Mouse (Mus musculus) C2C12 (cell line): Measurements from ENCODE around the gene Chek2.

Experiments
- CTCF ChIP-seq: IDR thresholded peaks from one replicate; pipeline ENCODE4 v1.5.1; 2011; ENCODE audit not compliant: control insufficient read depth, insufficient read depth, insufficient read length
- FOSL1 ChIP-seq: IDR thresholded peaks from one replicate; pipeline ENCODE4 v1.8.0; 2011; ENCODE audit warnings: mild to moderate bottlenecking, low read length; ENCODE audit not compliant: poor library complexity, insufficient read depth, severe bottlenecking
- MAX ChIP-seq: IDR thresholded peaks from one replicate; pipeline ENCODE4 v1.6.1; 2011; ENCODE audit warnings: mild to moderate bottlenecking, control low read depth
- MYOD1 ChIP-seq: IDR thresholded peaks from one replicate; pipeline ENCODE4 v1.6.1; 2011; ENCODE audit warnings: low read depth; ENCODE audit not compliant: control insufficient read depth, insufficient read length
- MYOG ChIP-seq: IDR thresholded peaks from one replicate; pipeline ENCODE4 v1.6.1; 2011; ENCODE audit not compliant: control insufficient read depth, insufficient read length; ENCODE audit errors: extremely low read depth
- USF1 ChIP-seq: IDR thresholded peaks from one replicate; pipeline ENCODE4 v1.6.1; 2011; ENCODE audit warnings: low read depth, mild to moderate bottlenecking, control low read depth, moderate library complexity

DNA sequence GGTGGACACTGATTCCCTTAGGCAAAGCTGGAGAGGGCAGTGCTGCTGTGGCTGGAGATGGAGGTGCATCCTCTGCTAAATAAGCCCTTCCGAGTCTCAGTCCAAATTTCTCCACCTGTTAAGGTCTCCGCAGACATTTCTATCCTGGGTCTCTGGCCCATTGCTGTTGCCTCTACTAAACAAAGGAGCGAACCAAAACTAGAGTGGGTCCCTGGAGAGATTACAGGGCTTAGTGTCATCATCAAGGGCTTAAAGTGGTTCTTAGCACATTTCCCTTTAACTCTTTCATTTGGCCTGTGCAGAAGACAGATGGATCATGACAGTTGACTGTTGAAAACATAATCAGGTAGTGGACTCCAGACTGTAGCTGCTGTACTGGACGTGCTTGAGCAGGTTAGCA lies 48.8 kb downstream of the Chek2 start:
- TF ChIP-seq FOSL1 (no peak), CTCF (no peak), MYOG (no peak), USF1 (no peak), MYOD1 (no peak), MAX (no peak)
